Mouse (Mus musculus): ENCODE measurements around the gene Pdzrn4.

- no peak for TF ChIP-seq CTCF (IDR thresholded peaks at IDR 0.05; ENCODE audit: borderline replicate concordance, insufficient read depth, low read depth, low read length)
- TF ChIP-seq POLR2A (IDR thresholded peaks at IDR 0.05; ENCODE audit: borderline replicate concordance, insufficient read depth, low read length), result no peak
Observed at GRCm38 (mm10) chr15:92563576-92563975, 166.9 kb downstream of the Pdzrn4 start.

All from cerebellum, adult 2 months (tissue).